Mouse (Mus musculus): ENCODE measurements around the gene Caly.

DNA sequence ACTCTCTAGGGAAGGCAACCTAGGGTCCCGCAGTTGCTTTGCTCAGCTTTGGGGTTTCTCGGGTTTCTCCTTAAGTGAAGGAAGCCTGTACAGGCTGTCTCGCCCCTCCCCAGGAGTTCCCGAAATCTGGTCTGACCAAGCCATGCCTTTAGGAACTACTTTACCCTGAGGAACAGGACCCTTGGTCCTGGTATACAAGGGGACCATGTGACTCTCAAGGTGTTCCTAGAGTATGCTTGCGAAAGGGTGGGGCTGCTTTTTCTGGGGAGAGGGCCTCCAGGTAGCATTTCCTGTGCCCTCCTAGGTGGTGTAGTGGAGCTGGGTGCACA, 43.6 kb upstream of the Caly start:
- TF ChIP-seq GATA1 (IDR thresholded peaks at IDR 0.05; ENCODE audit: borderline replicate concordance, low read length) (no peak), FLI1 (IDR thresholded peaks at IDR 0.05; ENCODE audit: low read length) (no peak)
